Mouse (Mus musculus): ENCODE results near the gene Prr5l. TPM values are rescaled to one million over a fixed set of nuclear protein-coding genes. Genes with fewer than 3 reads are reported as not detected.

Gene Prr5l
- total RNA-seq, 2 experiments from 2014 or later, result 0.62 to 1.5 TPM

DNA sequence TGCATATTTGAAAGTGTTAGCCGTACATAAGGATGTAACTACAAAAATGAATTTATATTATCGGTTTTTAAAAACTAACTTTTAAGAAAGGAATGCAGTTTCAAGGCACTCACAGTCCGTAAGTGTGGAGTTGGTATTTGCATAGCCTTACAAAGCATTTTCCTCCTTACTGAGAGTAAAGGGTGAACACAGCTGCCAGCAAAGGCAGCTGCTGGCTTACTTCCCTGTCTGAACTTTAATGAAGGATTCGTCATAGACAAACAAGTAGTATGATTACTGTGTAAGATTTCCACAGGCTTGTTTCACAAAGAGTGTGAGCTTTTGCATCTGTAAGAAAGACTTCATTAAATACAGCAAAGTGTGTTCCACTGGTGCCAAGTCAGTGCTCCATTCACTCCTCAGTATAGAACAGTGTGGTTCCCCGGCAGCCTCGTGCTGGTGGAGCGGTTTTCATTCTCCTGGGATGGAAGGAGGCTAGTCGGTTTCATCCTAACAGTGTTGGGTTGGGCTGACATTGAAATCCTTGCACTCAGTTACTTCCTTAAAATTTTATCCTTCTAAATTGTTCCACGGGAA lies 192.5 kb downstream of the Prr5l start:
- no peak for DNase-seq
- intact Hi-C loops (cut with DNase I), result no loop called here

- DNase-seq, result no peak
- intact Hi-C loops (cut with DNase I), result no loop called here
These were observed 194.8 kb downstream of the Prr5l start for GRCm38 (mm10) chr2:101688011-101688410.

- intact Hi-C loops (cut with DNase I), result no loop called here
- peak; percentile 40 to 54 for DNase-seq
These were observed 198.4 kb downstream of the Prr5l start for GRCm38 (mm10) chr2:101684421-101684820.

DNA sequence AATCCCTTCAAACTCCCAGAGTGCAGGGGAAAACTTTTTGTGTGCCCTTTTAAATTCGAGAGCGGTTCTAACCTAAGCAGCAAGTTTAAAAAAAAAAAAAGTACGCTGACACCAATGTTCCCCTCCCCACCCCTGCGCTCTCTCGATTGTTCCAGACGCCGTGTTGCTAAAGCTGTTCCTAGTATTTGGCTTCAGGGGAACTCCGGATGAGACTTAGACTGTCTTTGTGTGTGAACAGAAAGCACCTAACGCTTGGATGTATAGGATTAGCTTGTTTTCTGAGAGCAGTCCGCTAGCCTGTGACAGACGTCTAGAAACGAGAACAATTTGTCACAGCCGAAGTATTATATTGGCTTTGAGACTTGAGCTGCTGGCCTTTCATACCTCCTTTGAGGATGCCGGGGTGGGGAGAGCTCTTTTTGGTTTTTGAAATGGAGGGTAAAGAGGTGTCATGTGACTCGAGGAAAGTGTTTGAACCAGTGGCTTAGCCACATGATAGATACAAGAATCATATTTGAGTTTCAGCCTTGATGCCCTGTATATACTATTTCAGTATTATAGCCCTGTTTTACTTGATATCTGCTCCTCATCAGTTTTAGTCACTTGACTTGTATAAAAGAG lies 203.6 kb downstream of the Prr5l start:
- intact Hi-C loops (cut with DNase I), result no loop called here
- DNase-seq, result no peak

GRCm38 (mm10) chr2:101678236-101679021 lies 204.4 kb downstream of the Prr5l start, which contains the start of gene Traf6:
Gene Traf6 (plus strand): TSS chr2:101678429.
- intact Hi-C loops (cut with DNase I), result no loop called here
- peak; percentile 76 to 86 for DNase-seq

DNA sequence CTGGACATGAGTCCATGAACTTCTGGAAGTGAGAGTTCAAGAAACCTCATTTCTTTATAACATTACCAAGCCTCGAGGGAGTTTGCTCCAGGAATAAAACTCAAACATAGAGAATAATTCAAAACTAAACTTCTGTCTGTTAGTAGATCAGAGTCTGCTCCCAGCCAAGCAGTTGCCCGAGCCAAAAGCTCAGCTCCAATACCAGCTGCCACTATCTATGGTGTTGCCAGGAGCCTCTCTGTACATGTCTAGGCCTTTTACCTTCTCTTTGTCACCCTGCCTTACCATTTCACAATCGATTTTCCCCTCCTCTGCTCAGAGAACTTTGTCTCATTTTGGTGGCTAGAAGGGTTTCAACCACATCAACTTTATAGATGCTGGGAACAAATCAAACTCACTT lies 209.3 kb downstream of the Prr5l start:
- intact Hi-C loops (cut with DNase I), result no loop called here
- no peak for DNase-seq

DNA sequence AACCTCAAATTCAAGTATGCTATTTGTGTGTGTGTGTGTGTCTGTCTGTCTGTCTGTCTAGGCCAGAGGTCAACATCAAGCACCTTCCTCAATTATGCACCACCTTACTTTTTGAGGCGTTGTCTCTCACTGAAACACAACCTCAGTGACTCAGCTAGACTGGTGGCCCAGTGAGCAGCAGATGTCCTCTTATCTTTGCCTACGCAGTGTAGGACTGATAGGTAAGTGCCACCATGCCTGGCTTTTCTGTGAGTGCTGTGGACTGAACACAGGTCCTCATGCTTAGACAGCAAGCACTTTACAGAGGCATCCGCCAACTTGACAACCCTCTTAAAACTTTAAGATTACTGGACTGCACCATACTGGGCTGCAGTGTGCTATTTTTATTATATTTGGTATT lies 214.1 kb downstream of the Prr5l start:
- DNase-seq, result no peak
- intact Hi-C loops (cut with DNase I), result no loop called here

- no peak for DNase-seq
- intact Hi-C loops (cut with DNase I), result no loop called here
These were observed 217.1 kb downstream of the Prr5l start for GRCm38 (mm10) chr2:101665703-101666092.

GRCm38 (mm10) chr2:101665058-101665702 lies 217.6 kb downstream of the Prr5l start:
- intact Hi-C loops (cut with DNase I), result no loop called here
- peak; percentile 52 to 53 for DNase-seq

Other genes starting within 250 kb of the Prr5l start
- gene Rag1, start 233.5 kb downstream of the Prr5l start, total RNA-seq (2021), result 1 to 10 TPM in 1 of 2 experiments, not detected in 1; 3.5 TPM
- gene B230118H07Rik, start 233.5 kb downstream of the Prr5l start, total RNA-seq (2021), result 10 to 100 TPM; 57.9 to 81.9 TPM
- 1 to 10 TPM; 7.9 to 9.2 TPM for gene Traf6, start 204.6 kb downstream of the Prr5l start, total RNA-seq (2021)
- gene Commd9, start 3.2 kb upstream of the Prr5l start, total RNA-seq (2021), result 10 to 100 TPM; 30.6 to 32.4 TPM